Mouse (Mus musculus): ENCODE results near the gene Brd4.

DNA sequence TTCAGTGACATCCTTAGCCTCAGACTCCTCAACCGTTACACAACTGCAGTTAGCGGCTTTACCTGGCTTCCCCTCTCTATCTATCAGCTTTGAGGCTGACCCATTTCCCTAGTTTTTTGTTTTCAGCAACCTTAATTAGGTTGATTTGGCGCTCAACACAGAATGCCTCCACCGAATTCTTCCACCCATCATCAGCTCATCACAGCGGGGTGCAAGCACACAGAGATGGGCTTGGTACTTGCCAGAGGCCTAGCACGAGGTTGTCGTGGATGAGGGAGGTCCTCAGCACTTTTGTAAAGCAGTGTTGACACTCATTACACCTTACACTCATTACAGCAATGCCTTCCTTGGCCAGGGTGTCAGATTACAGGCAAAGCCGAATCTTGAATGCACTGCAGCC, 101.5 kb downstream of the Brd4 start:
- no peak for TF ChIP-seq POLR2A (IDR thresholded peaks at IDR 0.05; ENCODE audit: borderline replicate concordance, extremely low read depth, insufficient read depth, insufficient read length, poor library complexity, severe bottlenecking)
- TF ChIP-seq CTCF (IDR thresholded peaks at IDR 0.05; ENCODE audit: borderline replicate concordance, extremely low read depth, insufficient read depth, insufficient read length): no peak

All from brain, embryonic 14.5 days (tissue).